Mouse (Mus musculus) G1E-ER4 (cell line): ENCODE measurements around the gene Gon7. TPM values are rescaled to one million over a fixed set of nuclear protein-coding genes. Genes with fewer than 3 reads are reported as not detected.

ENCODE experiments used
- GATA1 ChIP-seq: IDR thresholded peaks from one replicate; pipeline ENCODE4 v1.8.0; 2012; ENCODE audit warnings: low read length, inconsistent platforms
- polyA plus RNA-seq: library from polyadenylated mRNA; stranded (reverse); fragments of >175 nt; gene quantifications from 2 replicates; pipeline ENCODE4 v1.2.3, GENCODE M21; 2012

Gon7 gene
- polyA plus RNA-seq, result 10.4 and 15.7 TPM in 2 replicates

DNA sequence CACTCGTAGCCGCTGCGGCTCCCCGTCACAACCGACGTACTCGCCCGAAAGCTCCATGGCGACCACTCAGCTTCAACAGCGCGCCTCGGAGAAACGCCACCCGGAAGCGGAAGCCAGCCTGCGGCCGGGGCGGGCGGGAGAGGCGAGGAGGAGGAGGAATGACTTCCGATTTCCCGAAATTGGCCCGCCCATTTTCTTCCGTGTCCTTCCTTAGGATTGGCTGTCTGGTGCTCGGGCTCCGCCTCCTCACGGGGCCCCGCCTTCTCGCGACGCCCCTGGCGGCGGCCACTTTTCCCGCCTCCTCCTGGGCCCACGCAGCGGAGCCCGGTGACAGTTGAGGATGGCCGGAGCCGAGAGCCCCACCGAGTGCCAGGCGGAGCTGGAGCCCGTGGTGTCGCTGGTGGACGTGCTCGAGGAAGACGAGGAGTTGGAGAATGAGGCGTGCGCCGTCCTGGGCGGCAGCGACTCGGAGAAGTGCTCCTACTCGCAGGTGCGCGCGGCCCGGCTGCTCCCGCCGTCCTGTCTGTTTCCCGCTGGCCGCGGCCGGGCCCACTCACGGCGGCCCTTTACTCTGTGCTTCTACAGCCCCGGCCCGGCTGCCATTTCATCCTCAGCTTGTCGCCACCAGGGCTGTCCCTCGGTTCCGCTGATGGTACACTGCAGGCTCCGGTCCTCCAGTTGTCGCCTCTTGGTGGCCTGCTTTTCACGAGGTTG is at the start of gene Gon7, which contains the start of the genes Gm28051 and Ubr7:
Gon7 (minus strand) TSS at position 115 of the 714 bp plus-strand sequence.
Gm28051 (minus strand) TSS at position 77 of the 714 bp plus-strand sequence.
Ubr7 (plus strand) TSS at position 279 of the 714 bp plus-strand sequence.
- TF ChIP-seq GATA1, result no peak

DNA sequence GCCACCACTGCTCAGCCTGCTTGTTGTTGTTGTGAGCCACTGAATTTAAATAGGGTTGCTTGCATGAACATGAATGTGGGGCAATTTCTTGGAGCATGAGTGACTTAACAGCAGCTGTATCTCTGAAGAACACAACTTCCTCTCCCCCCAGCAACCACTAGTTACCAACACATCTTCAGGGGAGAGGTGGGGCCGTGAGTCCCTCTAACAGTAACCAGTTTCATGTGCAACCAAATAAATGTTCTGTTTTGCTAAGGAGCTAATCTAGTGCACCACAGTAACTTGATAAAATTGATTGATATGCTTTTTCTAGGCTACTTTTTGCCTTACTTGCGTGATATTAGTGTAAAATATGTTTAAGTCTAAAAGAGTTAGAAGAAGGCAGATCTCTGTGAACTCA is 41.9 kb upstream of the Gon7 start:
- no peak for TF ChIP-seq GATA1

DNA sequence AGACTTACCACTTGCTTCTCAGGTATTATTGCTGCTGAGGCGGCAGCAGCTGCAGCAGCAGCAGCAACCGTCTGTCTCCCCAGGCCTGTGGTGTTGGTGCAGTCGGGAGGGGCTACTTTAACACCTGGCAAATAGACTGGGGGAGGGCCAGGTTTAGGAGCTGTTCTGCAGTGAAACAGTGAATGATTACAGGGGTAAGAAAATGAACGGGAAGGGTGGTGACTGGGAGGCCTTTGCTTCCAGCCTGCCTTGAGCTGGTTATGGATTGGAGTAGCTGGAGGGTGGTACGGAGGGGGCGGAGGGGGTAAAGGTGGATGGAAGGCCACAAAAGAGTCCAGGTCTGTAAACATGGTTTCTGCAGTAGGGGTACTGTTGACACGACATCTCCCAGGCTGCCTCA is 30.3 kb upstream of the Gon7 start:
- no peak for TF ChIP-seq GATA1

DNA sequence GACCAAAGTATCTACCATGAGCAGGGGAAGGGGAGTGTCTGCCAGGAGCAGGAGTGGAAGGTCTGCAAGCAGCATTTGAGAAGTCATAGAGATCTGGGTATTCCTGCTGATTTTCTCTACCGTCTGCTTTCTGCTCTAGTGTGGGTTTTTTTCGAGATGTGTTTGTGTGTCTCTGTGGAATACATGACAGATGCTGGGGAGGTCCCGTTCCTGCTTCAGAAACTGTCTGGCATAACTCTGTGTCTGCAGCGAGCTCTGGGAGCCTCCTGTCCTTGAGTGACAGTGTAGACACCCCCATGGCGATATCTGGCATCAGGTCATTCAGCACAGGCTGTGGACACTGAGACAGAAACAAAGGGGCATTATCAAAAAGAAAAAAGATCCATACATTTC is 28.0 kb upstream of the Gon7 start:
- TF ChIP-seq GATA1, result no peak

DNA sequence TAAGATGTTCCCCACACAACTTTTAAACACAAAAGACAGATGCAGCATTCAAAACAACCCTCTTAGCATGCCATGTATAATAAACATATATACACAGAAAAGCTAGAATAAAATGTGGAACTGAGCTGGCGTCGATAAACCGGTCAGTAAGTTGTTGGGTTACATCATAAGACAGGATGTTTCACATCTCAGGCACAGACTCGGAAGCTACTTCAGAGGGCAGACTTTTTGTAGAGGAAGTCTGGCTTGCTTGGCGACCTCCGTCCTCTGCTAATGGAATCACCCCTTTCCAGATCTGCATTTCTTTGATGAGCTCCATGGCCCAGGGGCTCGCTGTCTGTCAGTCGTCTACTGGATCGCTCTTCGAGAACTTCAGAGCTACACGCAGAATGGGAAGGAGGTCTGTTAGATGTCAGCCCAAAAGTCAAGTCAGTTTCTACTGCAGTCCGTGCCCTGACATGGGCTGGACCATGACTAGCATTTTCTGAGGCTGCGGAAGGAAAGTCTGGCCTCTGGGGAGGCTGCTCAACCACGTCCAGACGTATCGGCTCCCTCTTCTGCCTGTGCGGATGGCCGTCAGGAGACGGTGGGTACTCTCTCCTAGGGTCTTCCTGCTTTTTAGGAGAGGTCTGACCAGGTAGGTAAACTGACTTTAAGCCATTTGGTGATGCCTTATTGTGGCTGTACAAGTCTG is 27.4 kb upstream of the Gon7 start:
- TF ChIP-seq GATA1, result no peak

DNA sequence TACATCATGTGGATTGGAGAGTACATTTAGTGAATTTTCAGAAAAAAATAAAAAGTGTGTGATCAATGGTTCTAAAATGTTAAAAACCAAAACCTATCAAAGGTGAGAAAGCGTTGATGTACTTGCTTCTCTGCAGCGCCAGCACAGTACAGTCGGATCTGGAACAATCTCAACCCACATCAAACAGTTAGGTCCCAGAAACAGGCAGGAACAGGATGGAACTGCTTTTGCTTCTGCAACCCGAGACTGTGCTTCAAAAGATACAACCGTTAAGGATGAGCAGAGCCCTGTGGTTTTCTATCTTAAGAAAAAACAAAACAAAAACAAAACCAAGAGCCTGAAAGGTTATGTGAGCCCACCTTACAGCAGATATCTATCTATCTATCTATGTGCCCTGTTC is 25.2 kb upstream of the Gon7 start:
- no peak for TF ChIP-seq GATA1

DNA sequence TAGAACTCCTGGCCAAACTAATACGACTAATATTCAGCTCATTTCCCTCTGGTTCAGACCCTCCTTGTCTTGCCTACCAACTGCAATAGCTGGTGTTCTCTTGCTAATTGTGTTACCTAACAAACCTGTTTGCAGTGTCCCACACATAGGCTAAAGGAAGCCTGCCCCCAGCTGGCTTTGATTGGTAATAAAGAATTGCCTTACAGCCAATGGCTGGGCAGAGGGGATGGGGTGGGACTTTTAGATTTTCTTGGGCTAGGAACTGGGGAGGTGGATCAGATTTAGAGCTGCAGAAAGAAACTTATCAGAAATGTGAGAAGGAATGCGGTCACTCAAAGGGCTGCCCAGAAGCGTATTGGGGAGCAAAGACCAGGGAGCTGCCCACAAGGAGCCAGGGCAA is 21.8 kb upstream of the Gon7 start:
- no peak for TF ChIP-seq GATA1

DNA sequence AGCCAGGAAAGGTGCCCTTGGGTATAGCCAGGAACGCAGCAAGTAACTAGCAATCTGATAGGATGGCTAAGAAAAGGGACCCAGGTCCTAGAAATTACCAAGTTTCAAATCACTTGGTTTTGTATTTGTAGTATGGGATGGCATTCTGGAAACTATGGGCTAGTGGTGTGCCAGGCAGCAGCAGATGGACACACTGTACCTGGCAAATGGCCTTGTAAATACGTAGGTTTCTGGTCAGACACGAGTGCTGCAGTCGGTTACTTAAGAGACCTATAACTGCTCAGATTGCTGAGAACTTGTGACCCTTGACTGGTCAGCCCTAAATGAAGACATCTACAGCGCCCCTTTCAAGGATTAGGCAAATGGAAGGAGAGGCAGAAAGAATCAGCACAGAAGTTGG is 20.5 kb upstream of the Gon7 start:
- no peak for TF ChIP-seq GATA1

DNA sequence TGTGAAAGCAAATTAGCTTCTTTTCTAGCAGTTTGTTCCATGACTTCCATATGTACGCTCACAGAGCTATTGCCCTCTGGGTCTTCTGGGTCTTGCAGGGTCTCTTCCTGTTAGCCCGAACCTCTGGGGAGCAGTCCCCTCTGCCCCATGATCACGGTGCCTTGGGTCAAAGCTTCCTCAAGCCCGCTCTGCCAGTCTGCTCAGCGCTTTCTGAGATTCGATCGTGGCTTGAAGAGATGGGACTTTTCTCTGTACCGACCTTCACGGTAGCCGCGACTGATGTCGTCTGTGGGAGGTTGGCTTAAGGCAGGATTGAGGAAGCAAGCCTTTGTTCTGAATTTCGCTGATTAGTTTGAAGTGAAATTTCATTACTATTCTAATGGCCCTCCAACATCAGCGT is 18.4 kb upstream of the Gon7 start:
- no peak for TF ChIP-seq GATA1

DNA sequence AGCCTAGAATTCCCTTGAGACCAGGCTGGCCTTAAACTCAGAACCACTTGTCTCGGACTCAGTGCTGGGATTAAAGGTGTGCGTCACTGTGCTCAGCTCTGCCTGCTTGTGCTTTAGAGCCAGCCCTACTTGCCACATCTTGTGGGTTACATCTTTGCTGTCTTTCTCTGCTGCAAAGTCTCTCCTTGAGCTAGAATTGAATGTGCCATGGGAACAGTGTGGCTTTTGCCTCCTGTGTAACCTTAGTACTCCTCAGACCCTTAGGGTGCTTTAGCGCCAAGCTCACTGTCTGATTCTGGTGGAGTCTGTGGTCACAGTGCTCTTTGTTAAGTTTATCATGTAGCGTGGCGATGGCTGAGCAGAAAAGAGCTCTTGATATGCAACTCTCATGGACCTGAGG is 15.1 kb upstream of the Gon7 start:
- no peak for TF ChIP-seq GATA1

DNA sequence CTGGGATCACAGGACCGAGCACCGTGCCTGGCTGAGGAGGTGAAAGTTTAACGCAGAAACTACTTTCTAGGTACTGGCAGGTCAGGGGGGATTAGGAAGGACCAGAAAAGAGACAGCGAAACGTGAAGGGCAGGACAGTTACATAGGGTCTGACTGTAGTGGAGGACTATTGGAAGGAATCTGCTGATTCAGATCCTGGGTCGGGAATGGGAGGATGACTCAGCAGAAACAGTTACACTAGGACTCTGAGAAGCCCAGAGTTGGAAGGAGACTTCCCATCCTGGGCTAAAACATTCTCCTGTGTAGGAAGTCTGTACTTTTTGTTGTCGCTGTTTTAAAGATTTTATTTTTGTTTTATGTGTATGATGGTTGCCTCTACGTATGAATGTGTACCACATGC is 14.0 kb upstream of the Gon7 start:
- no peak for TF ChIP-seq GATA1

DNA sequence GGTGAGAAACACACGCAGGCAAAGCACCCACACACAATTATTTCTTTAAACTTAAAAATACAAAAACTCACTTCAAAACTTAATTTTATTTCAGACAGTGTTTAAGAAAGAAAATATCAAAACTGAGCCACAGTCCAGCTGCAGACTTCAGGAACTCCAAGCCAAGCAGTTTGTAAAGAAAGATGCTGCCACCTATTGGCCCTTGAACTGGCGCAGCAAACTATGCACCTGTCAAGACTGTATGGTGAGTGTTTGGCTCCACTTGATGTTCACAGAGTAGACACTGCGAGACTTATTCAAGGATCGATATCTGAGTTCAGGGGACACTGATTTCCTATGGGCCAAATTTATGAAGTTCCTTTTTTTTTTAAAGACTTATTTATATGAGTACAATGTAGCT is 11.4 kb upstream of the Gon7 start:
- no peak for TF ChIP-seq GATA1

DNA sequence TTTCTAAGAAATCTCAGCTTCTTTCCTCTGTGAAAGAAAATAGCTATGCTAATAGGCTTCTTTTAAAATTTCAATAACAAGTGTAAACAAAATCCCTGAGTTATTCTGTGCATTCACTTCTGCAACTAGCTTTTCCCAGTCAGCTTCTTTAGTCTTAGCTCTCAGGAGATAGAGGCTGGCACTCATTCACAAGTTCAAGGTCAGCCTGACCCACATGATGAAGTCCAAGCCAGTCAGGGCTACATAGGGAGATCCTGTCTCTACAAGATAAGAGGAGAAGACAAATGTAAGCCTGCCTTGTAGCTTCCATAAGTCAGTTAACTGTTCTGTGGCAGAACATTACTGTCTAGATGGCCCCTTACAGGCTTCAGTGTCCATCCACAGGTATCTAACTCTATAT is 6.1 kb upstream of the Gon7 start:
- TF ChIP-seq GATA1, result no peak

DNA sequence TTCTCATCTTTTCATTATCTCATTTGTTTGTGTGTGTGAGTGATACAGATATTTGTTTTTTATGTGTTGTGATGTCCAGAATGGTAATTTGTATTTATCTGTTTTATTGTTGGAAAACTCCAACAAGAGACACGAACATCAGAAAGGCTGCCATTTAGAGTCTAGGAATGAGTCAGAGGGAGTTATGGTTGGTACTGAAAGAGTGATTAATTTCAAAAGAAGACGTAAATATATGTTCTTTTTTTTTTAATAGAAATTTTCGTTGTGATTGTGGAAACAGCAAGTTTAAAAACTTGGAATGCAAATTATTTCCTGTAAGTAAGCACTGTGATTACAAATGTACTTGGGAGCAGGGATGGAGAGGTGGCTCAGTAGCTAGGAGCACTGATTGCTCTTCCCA is 4.1 kb upstream of the Gon7 start:
- no peak for TF ChIP-seq GATA1

DNA sequence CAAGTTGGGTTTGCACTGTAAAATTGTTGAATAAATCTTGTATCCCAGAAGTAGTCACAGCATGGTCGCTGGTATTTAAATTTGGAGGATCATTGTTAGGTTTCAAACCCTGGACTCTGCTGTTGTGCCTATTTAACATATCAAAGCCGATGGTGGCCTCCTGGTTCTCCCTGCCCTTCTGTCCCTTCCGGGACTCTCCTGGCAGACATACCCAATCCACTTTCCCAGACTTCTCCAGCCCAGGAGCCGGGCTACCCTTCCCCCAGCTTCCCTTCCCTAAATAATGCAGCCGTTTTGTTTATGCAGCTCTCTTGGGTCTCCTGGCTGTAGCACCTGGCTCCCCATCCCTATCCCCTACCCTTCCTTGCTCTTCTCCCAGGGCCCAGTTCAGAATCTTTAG is 1.3 kb upstream of the Gon7 start:
- TF ChIP-seq GATA1, result no peak

DNA sequence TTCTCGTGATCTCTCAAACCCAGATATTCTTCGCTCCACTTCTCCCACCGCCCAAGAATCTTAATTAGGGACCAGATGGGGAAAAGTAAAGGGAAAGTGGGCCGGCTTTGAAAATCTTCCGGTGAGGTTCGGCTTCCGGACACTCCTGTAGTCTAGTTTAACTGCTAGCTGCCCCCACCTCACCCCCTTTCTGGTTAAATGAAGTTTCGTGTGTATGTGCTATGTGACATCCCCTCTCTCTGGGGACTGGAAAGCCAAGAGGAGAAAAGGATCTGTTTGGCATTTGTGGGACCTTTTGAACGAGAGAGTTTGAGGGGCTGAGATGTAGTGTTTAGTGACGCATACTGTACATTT is 777 bp upstream of the Gon7 start, which contains the start of gene Gm20604:
Gm20604 (minus strand) TSS at position 270 of the 354 bp plus-strand sequence.
- TF ChIP-seq GATA1, result no peak

DNA sequence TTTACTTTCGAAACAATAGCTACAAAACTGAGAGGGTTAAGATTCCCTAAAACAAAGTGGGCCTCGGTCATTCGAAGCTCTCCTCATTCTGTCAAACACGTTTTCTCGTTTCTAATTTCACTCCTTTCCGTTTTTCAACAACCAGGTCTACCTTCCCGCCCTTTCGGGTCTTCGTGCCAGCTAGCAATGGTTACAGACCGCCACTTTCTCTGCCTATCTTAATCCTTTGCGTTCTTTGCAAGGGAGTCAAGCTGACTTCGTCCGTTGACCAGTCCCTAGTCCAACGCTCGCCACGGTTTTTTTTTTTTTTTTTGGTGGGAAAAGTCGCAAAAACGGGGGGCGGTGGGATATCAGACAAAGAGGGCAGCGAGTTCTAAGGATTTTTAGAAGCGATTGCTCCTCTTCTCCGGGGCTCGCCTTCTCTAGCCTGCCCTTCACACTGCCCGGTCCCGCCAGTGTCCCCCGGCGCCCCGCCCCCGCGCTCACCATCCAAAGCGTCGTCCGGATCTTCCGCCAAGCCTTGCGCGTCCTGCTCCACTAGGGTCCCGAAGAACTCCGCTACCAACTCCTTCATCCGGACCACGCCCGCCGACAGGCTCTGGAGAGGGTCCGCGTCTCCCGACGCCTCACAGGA is 431 bp downstream of the Gon7 start:
- TF ChIP-seq GATA1, result no peak
